In the genomic region with DNA sequence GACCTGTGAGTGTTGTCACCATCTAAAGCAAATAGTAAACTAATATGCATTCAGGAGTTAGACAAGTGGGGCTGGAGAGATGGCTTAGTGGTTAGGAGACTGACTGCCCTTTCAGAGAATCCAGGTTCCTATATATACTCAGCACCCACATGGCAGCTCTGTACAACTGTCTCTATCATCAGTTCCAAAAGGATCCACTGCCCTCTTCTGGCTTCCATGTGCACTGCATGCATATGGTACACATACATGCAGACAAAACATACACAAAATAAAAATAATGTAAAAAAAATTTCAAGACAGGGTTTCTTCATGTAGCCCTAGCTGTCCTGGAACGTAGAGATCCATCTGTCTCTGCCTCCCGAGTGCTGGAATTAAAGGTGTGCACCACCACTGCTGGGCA, we compare ENCODE assay signal across 10 mouse cellular contexts. TPM values are rescaled to one million over a fixed set of nuclear protein-coding genes. Genes with fewer than 3 reads are reported as not detected.
DNase-seq lines count a peak whose midpoint lies in the region; ATAC-seq and TF ChIP-seq lines count a peak whose summit lies in the region.
"Had no signal": no experiment of that assay in that cellular context is flagged by ENCODE, and none has a peak within 500 bp of the region (broad histone marks: within the 10 kb centered on the region; RNA-seq: fewer than 3 reads in every experiment).

No protein-coding gene starts in this region.

- no peaks in the 10 kb centered on the region; the same call in 1 of the 2 replicates for H3K79me2 ChIP-seq in liver, adult 2 months (ENCODE audit: control insufficient read depth, insufficient read depth, low read length)

- no peaks in the 10 kb centered on the region for H3K9me3 ChIP-seq in E14TG2a.4 (ENCODE audit: low read length)
- H3K9me3 ChIP-seq: embryonic facial prominence, embryonic 13.5 days; limb, embryonic 12.5 days had no signal

- DNase-seq in kidney, adult 18-20 months: peak; percentile 32
- DNase-seq in kidney, adult 11 months: no peak
- peak; percentile 26 for DNase-seq in T-cell, adult 2 months (ENCODE audit: low spot score)
- peak; percentile 10 for DNase-seq in liver, adult 2 months (ENCODE audit: extremely low read depth, low read depth, low spot score)
- DNase-seq in thymus, postnatal 25 days: peak; percentile 30
- DNase-seq in frontal cortex, postnatal 10 days (ENCODE audit: low spot score in 2 of 2): no peak

- no peak overlapping the region for H3K4me3 ChIP-seq in E14TG2a.4 (replicated peaks; ENCODE audit: low read length)
- H3K4me3 ChIP-seq in liver, adult 2 months (ENCODE audit: insufficient read depth, low read depth, low read length): no peak overlapping the region
- H3K4me3 ChIP-seq: embryonic facial prominence, embryonic 13.5 days; limb, embryonic 12.5 days had no signal

- no peak overlapping the region for H3K27ac ChIP-seq in liver, adult 2 months (replicated peaks; ENCODE audit: insufficient read depth, low read depth, low read length)
- H3K27ac ChIP-seq: embryonic facial prominence, embryonic 13.5 days; limb, embryonic 12.5 days had no signal

- peaks cover 84% of the 10 kb centered on the region for H3K36me3 ChIP-seq in E14TG2a.4 (ENCODE audit: insufficient read depth, low read length)
- peaks cover 17% of the 10 kb centered on the region for H3K36me3 ChIP-seq in liver, adult 2 months (ENCODE audit: control insufficient read depth, insufficient read depth, low read length)

- H3K27me3 ChIP-seq in E14TG2a.4 (ENCODE audit: insufficient read depth, low read length): no peaks in the 10 kb centered on the region
- no peaks in the 10 kb centered on the region for H3K27me3 ChIP-seq in liver, adult 2 months (ENCODE audit: control insufficient read depth, insufficient read depth, low read length)
- H3K27me3 ChIP-seq: embryonic facial prominence, embryonic 13.5 days; limb, embryonic 12.5 days had no signal

- TF ChIP-seq POLR2A in liver, adult 2 months (IDR thresholded peaks at IDR 0.05; ENCODE audit: extremely low read depth, insufficient read depth, low read length): no peak

- ATAC-seq in frontal cortex, adult (ENCODE audit: low TSS enrichment): no peak

- no peak overlapping the region for H3K9ac ChIP-seq in liver, adult 2 months (ENCODE audit: low read depth, low read length)
- H3K9ac ChIP-seq: embryonic facial prominence, embryonic 13.5 days; limb, embryonic 12.5 days had no signal

- peak; percentile 57 for TF ChIP-seq CTCF in E14TG2a.4 (conservative IDR thresholded peaks at IDR 0.05; ENCODE audit: low read length)
- no peak for TF ChIP-seq CTCF in liver, adult 2 months (IDR thresholded peaks at IDR 0.05; ENCODE audit: low read depth, low read length)

- H3K4me1 ChIP-seq in E14TG2a.4 (replicated peaks; ENCODE audit: low read depth, low read length): peaks cover 10% of the 10 kb centered on the region
- H3K4me1 ChIP-seq in liver, adult 2 months (ENCODE audit: control insufficient read depth, insufficient read depth, low read length): peaks cover 2% of the 10 kb centered on the region; the same call in 1 of the 2 replicates
- H3K4me1 ChIP-seq: embryonic facial prominence, embryonic 13.5 days; limb, embryonic 12.5 days had no signal

- 96% methylated on average over 2 of the region's 2 CpGs for WGBS in liver, adult 2 months

RNA-seq across cellular contexts. Expression of gene Ylpm1, which starts 36.6 kb away (rescaled TPM):
- 16.9 TPM in 2 replicates for total RNA-seq in liver, adult 2 months (2014; rRNA removed)
- 4.7 and 5.2 TPM in 2 replicates for polyA plus RNA-seq in liver, adult 2 months (2012; rRNA removed)

Comparison
In these comparisons a context has a peak if more than half of its experiments do, and no peak if none do; other contexts are left out.
1. DNase-seq: peak in kidney, adult 18-20 months (single experiment), T-cell, adult 2 months (single experiment), liver, adult 2 months (single experiment) and thymus, postnatal 25 days (single experiment); none in kidney, adult 11 months (single experiment) and frontal cortex, postnatal 10 days (0 of 2).